Mouse (Mus musculus) small intestine, adult 2 months (tissue): Measurements from ENCODE around the gene Gm49405. TPM values are rescaled to one million over a fixed set of nuclear protein-coding genes. Genes with fewer than 3 reads are reported as not detected.

Experiments
- H3K27ac ChIP-seq: fragments of 200-500 bp; 2 replicates; pipeline ENCODE4 v1.5.1; 2012; ENCODE audit warnings: low read depth, low read length, control low read depth, inconsistent platforms; ENCODE audit not compliant: insufficient read depth
- H3K27me3 ChIP-seq: fragments of 200-500 bp; 2 replicates; pipeline ENCODE4 v1.6.1; 2012; ENCODE audit warnings: mild to moderate bottlenecking, moderate library complexity, low read length, inconsistent platforms; ENCODE audit not compliant: control insufficient read depth, insufficient read depth
- H3K36me3 ChIP-seq: fragments of 200-500 bp; 2 replicates; pipeline ENCODE4 v1.6.1; 2012; ENCODE audit warnings: mild to moderate bottlenecking, low read length, control low read depth, inconsistent platforms; ENCODE audit not compliant: control insufficient read depth, insufficient read depth
- H3K4me1 ChIP-seq: fragments of 200-500 bp; 2 replicates; pipeline ENCODE4 v1.6.1; 2012; ENCODE audit warnings: low read length, inconsistent platforms, mixed read lengths; ENCODE audit not compliant: control insufficient read depth, insufficient read depth, insufficient read length
- H3K4me3 ChIP-seq: fragments of 200-500 bp; 2 replicates; pipeline ENCODE4 v1.5.1; 2012; ENCODE audit warnings: low read depth, mild to moderate bottlenecking, control low read depth, inconsistent platforms, low read length, moderate library complexity
- CTCF ChIP-seq: fragments of 200-500 bp; IDR thresholded peaks from 2 replicates; pipeline ENCODE4 v1.5.1; 2012; ENCODE audit warnings: low read depth, mild to moderate bottlenecking, control low read depth, inconsistent platforms, low read length, moderate library complexity, mixed read lengths; ENCODE audit not compliant: insufficient replicate concordance, insufficient read length; ENCODE audit errors: extremely low read depth
- POLR2A ChIP-seq: fragments of 200-500 bp; IDR thresholded peaks from 2 replicates; pipeline ENCODE4 v1.6.1; 2012; ENCODE audit warnings: low read depth, mild to moderate bottlenecking, control low read depth, inconsistent platforms, low read length, moderate library complexity
- WGBS: fragments of 180-500 bp; shearing (Covaris S2); methylation state at CpG from one replicate; pipeline ENCODE4 v1.1.7; 2018; 5-methylcytosine and 5-hydroxymethylcytosine counted together
- polyA plus RNA-seq: library from polyadenylated mRNA; depleted of rRNA; stranded (reverse); fragments of >200 nt; gene quantifications from 2 replicates; pipeline ENCODE4 v1.2.3, GENCODE M21; 2012

The Gm49405 gene
- polyA plus RNA-seq, 1 experiment: 0.90 TPM

GRCm38 (mm10) chr19:3990804-3991203 lies 9.6 kb upstream of the Gm49405 start:
- Histone ChIP-seq H3K27ac (no peak overlapping the region), H3K36me3 (no peaks in the 10 kb centered on the region; the same call in 1 of the 2 replicates), H3K4me1 (peaks cover 12% of the 10 kb centered on the region), H3K27me3 (no peaks in the 10 kb centered on the region), H3K4me3 (no peak overlapping the region)
- TF ChIP-seq POLR2A: no peak
- no peak for TF ChIP-seq CTCF
- WGBS: 67% methylated on average over 6 of the region's 6 CpGs

- TF ChIP-seq CTCF (no peak), POLR2A (no peak)
- Histone ChIP-seq H3K4me1 (peaks cover 9% of the 10 kb centered on the region), H3K36me3 (no peaks in the 10 kb centered on the region; the same call in 1 of the 2 replicates), H3K27ac (no peak overlapping the region), H3K27me3 (no peaks in the 10 kb centered on the region), H3K4me3 (no peak overlapping the region)
- 96% methylated on average over 3 of the region's 3 CpGs for whole genome bisulfite sequencing
These were observed 8.9 kb upstream of the Gm49405 start for GRCm38 (mm10) chr19:3991562-3991961.

- Histone ChIP-seq H3K27ac (no peak overlapping the region), H3K4me3 (no peak overlapping the region), H3K4me1 (peaks cover 7% of the 10 kb centered on the region), H3K27me3 (no peaks in the 10 kb centered on the region), H3K36me3 (no peaks in the 10 kb centered on the region; the same call in 1 of the 2 replicates)
- WGBS: 91% methylated on average over 3 of the region's 3 CpGs
- no peak for TF ChIP-seq CTCF
- no peak for TF ChIP-seq POLR2A
These were observed 8.5 kb upstream of the Gm49405 start for GRCm38 (mm10) chr19:3991966-3992365.

GRCm38 (mm10) chr19:3992416-3992815 lies 8.0 kb upstream of the Gm49405 start, which contains the start of gene Tbx10:
Gene Tbx10, plus strand, starts transcription at chr19:3992752.
- H3K36me3 ChIP-seq: no peaks in the 10 kb centered on the region; the same call in 1 of the 2 replicates
- H3K4me1 ChIP-seq: peaks cover 9% of the 10 kb centered on the region
- no peak within 1 kb of the TSS for H3K27ac ChIP-seq
- H3K4me3 ChIP-seq: no peak within 1 kb of the TSS
- H3K27me3 ChIP-seq: no peaks in the 10 kb centered on the region
- 77% methylated on average over 5 of the region's 5 CpGs for WGBS
- TF ChIP-seq CTCF: no peak
- no peak for TF ChIP-seq POLR2A

- 75% methylated on average over 6 of the region's 6 CpGs for WGBS
- Histone ChIP-seq H3K4me3 (no peak overlapping the region), H3K27ac (no peak overlapping the region), H3K4me1 (peaks cover 20% of the 10 kb centered on the region), H3K36me3 (no peaks in the 10 kb centered on the region), H3K27me3 (no peaks in the 10 kb centered on the region)
- TF ChIP-seq POLR2A: no peak
- no peak for TF ChIP-seq CTCF
These were observed 5.5 kb upstream of the Gm49405 start for GRCm38 (mm10) chr19:3994932-3995331.

GRCm38 (mm10) chr19:3995505-3995904 lies 4.9 kb upstream of the Gm49405 start:
- TF ChIP-seq CTCF (no peak), POLR2A (no peak)
- no peak overlapping the region for H3K27ac ChIP-seq
- H3K4me1 ChIP-seq: peaks cover 20% of the 10 kb centered on the region
- WGBS: 87% methylated on average over 3 of the region's 3 CpGs
- no peak overlapping the region for H3K4me3 ChIP-seq
- H3K27me3 ChIP-seq: no peaks in the 10 kb centered on the region
- H3K36me3 ChIP-seq: no peaks in the 10 kb centered on the region

GRCm38 (mm10) chr19:3996106-3996505 lies 4.3 kb upstream of the Gm49405 start:
- Histone ChIP-seq H3K27ac (no peak overlapping the region), H3K27me3 (no peaks in the 10 kb centered on the region), H3K36me3 (no peaks in the 10 kb centered on the region), H3K4me1 (peaks cover 23% of the 10 kb centered on the region), H3K4me3 (no peak overlapping the region)
- TF ChIP-seq CTCF: no peak
- TF ChIP-seq POLR2A: no peak
- 76% methylated on average over 7 of the region's 7 CpGs for WGBS
